In genomic region chr4:56811642-56812041, GRCm38 (mm10) we compare ENCODE assay signal across 30 mouse cellular contexts.
"Had no signal": no experiment of that assay in that cellular context is flagged by ENCODE, and none has a peak within 500 bp of the region (broad histone marks: within the 10 kb centered on the region; RNA-seq: fewer than 3 reads in every experiment).

No protein-coding gene starts in this region.

- H3K4me3 ChIP-seq: limb, embryonic 10.5 days; limb, embryonic 12.5 days; limb, embryonic 13.5 days; limb, embryonic 15.5 days; liver, embryonic 12.5 days; liver, embryonic 13.5 days; liver, embryonic 15.5 days; lung, embryonic 15.5 days; megakaryocyte, embryonic 14.5 days; midbrain, embryonic 10.5 days; midbrain, embryonic 12.5 days; midbrain, embryonic 13.5 days; neural tube, embryonic 12.5 days; neural tube, embryonic 13.5 days had no signal

- DNase-seq: left cerebral cortex, postnatal 4 days; liver; liver, embryonic 13.5 days; liver, postnatal 0 days; lung, adult 18-20 months; lung, adult 2 months; lung, embryonic 14.5 days; lung, postnatal 10 days; lung, postnatal 14 days; lung, postnatal 36 days; lung, postnatal 4 days; midbrain, embryonic 14.5 days had no signal

- H3K4me1 ChIP-seq: limb, embryonic 15.5 days; liver, embryonic 12.5 days; liver, embryonic 13.5 days; liver, embryonic 15.5 days; lung, embryonic 15.5 days; megakaryocyte, embryonic 14.5 days; midbrain, embryonic 12.5 days; midbrain, embryonic 13.5 days; neural tube, embryonic 12.5 days; neural tube, embryonic 13.5 days had no signal

- H3K27me3 ChIP-seq: limb, embryonic 12.5 days; limb, embryonic 13.5 days; limb, embryonic 15.5 days; liver, embryonic 12.5 days; liver, embryonic 13.5 days; liver, embryonic 15.5 days; lung, embryonic 15.5 days; megakaryocyte, embryonic 14.5 days; midbrain, embryonic 12.5 days; midbrain, embryonic 13.5 days; neural tube, embryonic 12.5 days; neural tube, embryonic 13.5 days had no signal

- ATAC-seq: liver, embryonic 12.5 days; liver, postnatal 0 days; lung, postnatal 0 days; midbrain, embryonic 13.5 days; midbrain, embryonic 16.5 days had no signal

- H3K4me2 ChIP-seq: limb, embryonic 12.5 days; limb, embryonic 13.5 days; limb, embryonic 15.5 days; liver, embryonic 11.5 days; liver, embryonic 12.5 days; liver, embryonic 13.5 days; liver, embryonic 15.5 days; lung, embryonic 14.5 days; lung, embryonic 15.5 days; midbrain, embryonic 12.5 days; midbrain, embryonic 13.5 days; neural tube, embryonic 12.5 days; neural tube, embryonic 13.5 days had no signal

- H3K9me3 ChIP-seq: limb, embryonic 10.5 days; limb, embryonic 12.5 days; limb, embryonic 13.5 days; limb, embryonic 15.5 days; liver, embryonic 12.5 days; liver, embryonic 13.5 days; liver, embryonic 15.5 days; lung, embryonic 15.5 days; megakaryocyte, embryonic 14.5 days; midbrain, embryonic 10.5 days; midbrain, embryonic 12.5 days; midbrain, embryonic 13.5 days; neural tube, embryonic 12.5 days; neural tube, embryonic 13.5 days had no signal

- H3K27ac ChIP-seq: limb, embryonic 10.5 days; limb, embryonic 12.5 days; limb, embryonic 13.5 days; limb, embryonic 15.5 days; liver, embryonic 12.5 days; liver, embryonic 13.5 days; liver, embryonic 14.5 days; liver, embryonic 15.5 days; lung, embryonic 15.5 days; macrophage; midbrain, embryonic 10.5 days; midbrain, embryonic 12.5 days; midbrain, embryonic 13.5 days; neural tube, embryonic 12.5 days; neural tube, embryonic 13.5 days had no signal

- H3K9ac ChIP-seq: limb, embryonic 12.5 days; limb, embryonic 13.5 days; limb, embryonic 15.5 days; liver, embryonic 12.5 days; liver, embryonic 13.5 days; liver, embryonic 14.5 days; liver, embryonic 15.5 days; liver, postnatal 0 days; lung, embryonic 14.5 days; lung, embryonic 15.5 days; midbrain, embryonic 12.5 days; midbrain, embryonic 13.5 days; neural tube, embryonic 12.5 days; neural tube, embryonic 13.5 days had no signal
